12 mouse cellular contexts compared by ENCODE assay signal in the genomic region with DNA sequence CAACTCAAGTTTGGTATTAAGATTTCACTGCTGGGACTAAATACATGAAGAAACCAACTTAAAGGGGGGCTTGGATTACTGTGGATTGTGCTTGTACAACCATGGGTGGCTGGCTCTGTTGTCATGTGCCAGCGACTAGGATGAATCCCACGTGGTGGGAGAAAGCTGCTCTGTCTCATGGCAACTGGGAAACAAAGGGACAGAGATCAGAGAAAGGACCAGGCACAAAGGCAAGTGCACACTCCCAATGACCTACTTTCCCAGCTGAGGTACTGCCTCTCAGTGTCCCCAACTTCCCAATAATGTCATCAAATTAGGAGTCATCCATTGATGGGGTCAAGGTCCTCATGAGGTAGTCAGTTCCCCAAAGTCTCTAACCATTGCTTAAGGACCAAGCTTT.
"Had no signal": no experiment of that assay in that cellular context is flagged by ENCODE, and none has a peak within 500 bp of the region (broad histone marks: within the 10 kb centered on the region; RNA-seq: fewer than 3 reads in every experiment).

No protein-coding gene starts in this region.

- H3K27me3 ChIP-seq: limb, embryonic 15.5 days; midbrain, embryonic 15.5 days had no signal

- ATAC-seq: liver, embryonic 12.5 days; midbrain, embryonic 15.5 days had no signal

- DNase-seq: kidney, adult 11 months; kidney, postnatal 14 days; lung, embryonic 14.5 days; lung, postnatal 10 days; lung, postnatal 4 days; right cerebral cortex, postnatal 4 days; spleen, adult 18-20 months; thymus, postnatal 36 days had no signal

- H3K9me3 ChIP-seq: limb, embryonic 15.5 days; liver, embryonic 12.5 days; midbrain, embryonic 15.5 days had no signal

- H3K27ac ChIP-seq: liver, embryonic 12.5 days had no signal

- H3K4me2 ChIP-seq: limb, embryonic 15.5 days; liver, embryonic 12.5 days; lung, embryonic 14.5 days; midbrain, embryonic 15.5 days had no signal

- H3K4me3 ChIP-seq: left cerebral cortex, adult 2 months; limb, embryonic 15.5 days; liver, embryonic 12.5 days; midbrain, embryonic 15.5 days had no signal

- H3K36me3 ChIP-seq: limb, embryonic 15.5 days; liver, embryonic 12.5 days; midbrain, embryonic 15.5 days had no signal

- H3K9ac ChIP-seq: limb, embryonic 15.5 days; liver, embryonic 12.5 days; lung, embryonic 14.5 days; midbrain, embryonic 15.5 days had no signal
